Mouse (Mus musculus) forebrain, embryonic 10.5 days (tissue): ENCODE results near the gene Grik2. TPM values are rescaled to one million over a fixed set of nuclear protein-coding genes. Genes with fewer than 3 reads are reported as not detected.

Experiments
- DNase-seq: peaks from one replicate; pipeline ENCODE4 v3.0.0-alpha.2; 2017; ENCODE audit warnings: low spot score; ENCODE audit errors: extremely low spot score
- H3K27ac ChIP-seq: fragments of 300-500 bp; sonication (generic); 2 replicates; pipeline ENCODE4 v1.5.1; 2016; ENCODE audit warnings: mild to moderate bottlenecking
- H3K27me3 ChIP-seq: fragments of 300-500 bp; sonication (generic); 2 replicates; pipeline ENCODE4 v1.6.1; 2016; ENCODE audit warnings: mild to moderate bottlenecking; ENCODE audit not compliant: poor library complexity, severe bottlenecking
- H3K36me3 ChIP-seq: fragments of 300-500 bp; sonication (generic); replicated peaks from 2 replicates; pipeline ENCODE4 v1.6.1; 2016; ENCODE audit warnings: mild to moderate bottlenecking, moderate library complexity
- H3K4me1 ChIP-seq: fragments of 300-500 bp; sonication (generic); 2 replicates; pipeline ENCODE4 v1.6.1; 2016
- H3K4me3 ChIP-seq: fragments of 300-500 bp; sonication (generic); 2 replicates; pipeline ENCODE4 v1.5.1; 2016; ENCODE audit warnings: mild to moderate bottlenecking, moderate library complexity
- H3K9me3 ChIP-seq: fragments of 300-500 bp; sonication (generic); 2 replicates; pipeline ENCODE4 v1.6.1; 2016; ENCODE audit warnings: mild to moderate bottlenecking, moderate library complexity
- whole genome bisulfite sequencing: fragments of 180-500 bp; shearing (Covaris S2); methylation state at CpG from one replicate; pipeline ENCODE4 v1.1.7; 2016; 5-methylcytosine and 5-hydroxymethylcytosine counted together
- polyA plus RNA-seq: library from polyadenylated mRNA; unstranded; fragments of >200 nt; fragmentation: Nextera tagmentation; extraction: Ambion mirVana; gene quantifications from 2 replicates; pipeline ENCODE4 v1.2.1, GENCODE M21; 2016

The Grik2 gene
- polyA plus RNA-seq, 1 experiment from 2014 or later = 7.8 TPM

GRCm38 (mm10) chr10:49597652-49598051, 190.9 kb downstream of the Grik2 start:
- H3K9me3 ChIP-seq = no peaks in the 10 kb centered on the region
- no peak overlapping the region for H3K27ac ChIP-seq
- no peak for DNase-seq
- H3K4me3 ChIP-seq = no peak overlapping the region
- H3K4me1 ChIP-seq = no peaks in the 10 kb centered on the region
- 91% methylated on average over 2 of the region's 2 CpGs for WGBS
- H3K27me3 ChIP-seq = no peaks in the 10 kb centered on the region
- no peaks in the 10 kb centered on the region for H3K36me3 ChIP-seq

GRCm38 (mm10) chr10:49573514-49573913, 215.1 kb downstream of the Grik2 start:
- Histone ChIP-seq H3K36me3 (no peaks in the 10 kb centered on the region), H3K27me3 (no peaks in the 10 kb centered on the region), H3K9me3 (no peaks in the 10 kb centered on the region), H3K27ac (no peak overlapping the region), H3K4me3 (no peak overlapping the region), H3K4me1 (no peaks in the 10 kb centered on the region)
- DNase-seq = no peak
- WGBS = 90% methylated on average over 7 of the region's 7 CpGs

GRCm38 (mm10) chr10:49559872-49560407, 228.6 kb downstream of the Grik2 start:
- no peak for DNase-seq
- H3K36me3 ChIP-seq = no peaks in the 10 kb centered on the region
- H3K4me1 ChIP-seq = no peaks in the 10 kb centered on the region
- H3K9me3 ChIP-seq = no peaks in the 10 kb centered on the region
- H3K4me3 ChIP-seq = no peak overlapping the region
- H3K27me3 ChIP-seq = no peaks in the 10 kb centered on the region
- H3K27ac ChIP-seq = no peak overlapping the region
- WGBS = 91% methylated on average over 1 of the region's 1 CpGs

GRCm38 (mm10) chr10:49542249-49542648, 246.3 kb downstream of the Grik2 start:
- H3K36me3 ChIP-seq = no peaks in the 10 kb centered on the region
- H3K9me3 ChIP-seq = no peaks in the 10 kb centered on the region
- no peak overlapping the region for H3K27ac ChIP-seq
- no peak for DNase-seq
- no peaks in the 10 kb centered on the region for H3K27me3 ChIP-seq
- H3K4me3 ChIP-seq = no peak overlapping the region
- WGBS = 77% methylated on average over 1 of the region's 1 CpGs
- no peaks in the 10 kb centered on the region for H3K4me1 ChIP-seq

DNA sequence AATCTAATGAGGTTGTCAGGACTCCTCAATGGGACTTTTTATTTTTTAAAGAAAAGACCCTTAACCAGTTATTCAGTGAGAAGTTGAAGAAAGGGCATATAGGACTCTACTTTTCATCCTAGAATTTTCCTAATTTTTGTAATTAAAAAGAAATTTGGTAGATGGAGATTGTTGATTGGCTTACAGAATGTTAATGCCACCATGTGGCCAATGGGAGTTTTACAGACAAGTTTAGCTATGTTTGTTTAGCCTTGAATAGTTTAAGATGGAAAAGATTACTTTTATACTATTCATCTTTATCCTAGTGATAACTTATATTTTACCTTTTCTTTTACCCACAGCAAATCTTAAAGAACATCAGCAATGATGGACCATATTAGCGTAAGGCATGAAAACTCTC, 268.8 kb downstream of the Grik2 start:
- H3K4me1 ChIP-seq = no peaks in the 10 kb centered on the region
- no peaks in the 10 kb centered on the region for H3K9me3 ChIP-seq
- no peak overlapping the region for H3K27ac ChIP-seq
- no peak for DNase-seq
- no peaks in the 10 kb centered on the region for H3K36me3 ChIP-seq
- WGBS = 93% methylated on average over 1 of the region's 1 CpGs
- H3K4me3 ChIP-seq = no peak overlapping the region
- no peaks in the 10 kb centered on the region for H3K27me3 ChIP-seq

DNA sequence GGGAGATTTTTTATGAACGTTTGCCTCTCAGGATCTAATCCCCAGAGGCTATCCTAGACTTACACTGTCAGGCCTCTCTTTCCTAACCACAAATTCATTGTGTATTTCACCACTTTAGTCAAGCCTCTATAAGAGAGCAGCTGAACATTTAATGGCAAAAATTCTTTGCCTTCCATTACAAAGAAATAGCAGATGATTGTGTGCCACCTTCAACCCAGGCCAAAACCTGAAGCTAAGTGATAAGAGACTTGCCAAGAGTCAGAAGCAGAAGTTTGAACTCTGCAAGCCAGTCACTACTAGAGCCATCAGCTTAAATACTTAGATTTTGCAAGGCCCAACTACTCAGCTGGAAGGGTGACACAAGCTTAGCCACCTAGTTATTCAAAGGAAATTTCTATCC, 287.9 kb downstream of the Grik2 start:
- 81% methylated on average over 1 of the region's 1 CpGs for WGBS
- DNase-seq = no peak

DNA sequence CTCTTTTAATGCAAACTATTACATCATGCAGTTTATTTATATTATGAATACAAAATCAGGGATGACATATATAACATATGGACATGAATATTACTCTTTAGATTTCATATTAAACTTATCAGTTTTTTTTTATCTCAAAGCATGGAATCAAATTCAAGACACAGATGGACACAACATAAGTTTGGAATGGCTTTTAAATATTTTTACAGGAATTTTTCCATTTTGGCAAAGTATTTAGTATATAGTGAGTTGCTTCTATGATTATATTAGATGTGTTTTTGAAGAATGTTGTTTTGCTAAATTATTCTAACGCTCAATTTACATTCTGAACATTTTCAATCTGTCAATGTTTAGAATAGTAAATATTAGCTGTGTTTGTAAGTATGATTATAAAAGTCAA, 291.3 kb downstream of the Grik2 start:
- Histone ChIP-seq H3K4me3 (no peak overlapping the region), H3K27ac (no peak overlapping the region), H3K4me1 (no peaks in the 10 kb centered on the region), H3K36me3 (no peaks in the 10 kb centered on the region), H3K9me3 (no peaks in the 10 kb centered on the region), H3K27me3 (no peaks in the 10 kb centered on the region)
- WGBS = 94% methylated on average over 1 of the region's 1 CpGs
- no peak for DNase-seq

More for the DNA sequence above, 287.9 kb downstream of the Grik2 start:
- Histone ChIP-seq H3K4me1 (no peaks in the 10 kb centered on the region), H3K4me3 (no peak overlapping the region), H3K9me3 (no peaks in the 10 kb centered on the region), H3K27ac (no peak overlapping the region), H3K27me3 (no peaks in the 10 kb centered on the region), H3K36me3 (no peaks in the 10 kb centered on the region)

DNA sequence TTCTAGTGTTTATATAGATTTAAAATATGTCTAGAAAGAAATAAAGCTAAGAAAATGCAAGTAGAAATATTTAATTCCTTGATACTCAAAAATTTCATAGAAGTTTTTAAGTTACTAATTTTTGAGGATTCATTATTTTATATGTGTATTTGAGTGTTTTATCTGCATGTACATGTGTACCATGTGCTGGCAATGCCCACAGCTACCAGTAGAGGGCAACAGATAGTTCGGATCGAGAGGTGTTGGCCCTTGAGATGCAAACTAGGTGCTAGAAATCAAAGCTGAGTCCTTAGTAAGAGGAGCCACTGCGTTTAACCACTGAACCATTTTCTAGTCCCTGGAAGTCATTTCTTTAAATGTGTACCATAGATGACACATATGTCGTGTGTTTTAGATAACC, 307.1 kb downstream of the Grik2 start:
- Histone ChIP-seq H3K27ac (no peak overlapping the region), H3K36me3 (no peaks in the 10 kb centered on the region), H3K4me1 (no peaks in the 10 kb centered on the region), H3K4me3 (no peak overlapping the region), H3K9me3 (no peaks in the 10 kb centered on the region), H3K27me3 (no peaks in the 10 kb centered on the region)
- DNase-seq = no peak
- 81% methylated on average over 4 of the region's 4 CpGs for WGBS

- 90% methylated on average over 5 of the region's 5 CpGs for WGBS
- no peaks in the 10 kb centered on the region for H3K36me3 ChIP-seq
- no peak for DNase-seq
- no peak overlapping the region for H3K27ac ChIP-seq
- H3K4me3 ChIP-seq = no peak overlapping the region
- no peaks in the 10 kb centered on the region for H3K9me3 ChIP-seq
- H3K27me3 ChIP-seq = no peaks in the 10 kb centered on the region
- H3K4me1 ChIP-seq = no peaks in the 10 kb centered on the region
These were observed 308.3 kb downstream of the Grik2 start for GRCm38 (mm10) chr10:49480085-49480749.

DNA sequence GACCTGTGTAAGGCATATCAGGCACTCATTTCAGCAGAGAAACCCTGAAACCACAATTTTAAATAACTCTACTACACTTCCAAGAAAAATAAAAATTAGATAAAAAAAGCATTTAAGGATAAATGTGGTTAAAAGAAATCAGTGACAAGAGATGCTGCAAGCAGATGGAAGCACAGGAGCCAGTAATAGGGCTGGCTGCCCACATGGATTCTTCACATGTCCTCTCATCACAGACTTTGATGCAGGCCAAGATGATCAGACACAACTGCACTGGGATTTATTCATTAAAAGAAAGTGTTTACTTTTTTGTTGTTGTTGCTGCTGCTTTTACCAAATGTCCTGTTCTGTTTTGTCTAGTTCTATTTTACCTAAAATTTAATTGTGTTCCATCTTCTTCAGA, 315.0 kb downstream of the Grik2 start:
- no peak for DNase-seq
- H3K4me1 ChIP-seq = no peaks in the 10 kb centered on the region
- H3K27me3 ChIP-seq = no peaks in the 10 kb centered on the region
- no peak overlapping the region for H3K27ac ChIP-seq
- H3K36me3 ChIP-seq = no peaks in the 10 kb centered on the region
- no peak overlapping the region for H3K4me3 ChIP-seq
- H3K9me3 ChIP-seq = no peaks in the 10 kb centered on the region

GRCm38 (mm10) chr10:49456791-49457190, 331.8 kb downstream of the Grik2 start:
- Histone ChIP-seq H3K9me3 (no peaks in the 10 kb centered on the region), H3K27me3 (no peaks in the 10 kb centered on the region), H3K4me1 (no peaks in the 10 kb centered on the region), H3K27ac (no peak overlapping the region), H3K36me3 (no peaks in the 10 kb centered on the region), H3K4me3 (no peak overlapping the region)
- DNase-seq = no peak
- WGBS = 93% methylated on average over 2 of the region's 2 CpGs

GRCm38 (mm10) chr10:49453535-49453934, 335.0 kb downstream of the Grik2 start:
- Histone ChIP-seq H3K36me3 (no peaks in the 10 kb centered on the region), H3K4me1 (no peaks in the 10 kb centered on the region), H3K4me3 (no peak overlapping the region), H3K9me3 (no peaks in the 10 kb centered on the region), H3K27me3 (no peaks in the 10 kb centered on the region), H3K27ac (no peak overlapping the region)
- no peak for DNase-seq

GRCm38 (mm10) chr10:49441369-49441768, 347.2 kb downstream of the Grik2 start:
- WGBS = 96% methylated on average over 1 of the region's 1 CpGs
- Histone ChIP-seq H3K36me3 (no peaks in the 10 kb centered on the region), H3K27me3 (no peaks in the 10 kb centered on the region), H3K27ac (no peak overlapping the region), H3K4me3 (no peak overlapping the region), H3K4me1 (no peaks in the 10 kb centered on the region), H3K9me3 (no peaks in the 10 kb centered on the region)
- DNase-seq = no peak

DNA sequence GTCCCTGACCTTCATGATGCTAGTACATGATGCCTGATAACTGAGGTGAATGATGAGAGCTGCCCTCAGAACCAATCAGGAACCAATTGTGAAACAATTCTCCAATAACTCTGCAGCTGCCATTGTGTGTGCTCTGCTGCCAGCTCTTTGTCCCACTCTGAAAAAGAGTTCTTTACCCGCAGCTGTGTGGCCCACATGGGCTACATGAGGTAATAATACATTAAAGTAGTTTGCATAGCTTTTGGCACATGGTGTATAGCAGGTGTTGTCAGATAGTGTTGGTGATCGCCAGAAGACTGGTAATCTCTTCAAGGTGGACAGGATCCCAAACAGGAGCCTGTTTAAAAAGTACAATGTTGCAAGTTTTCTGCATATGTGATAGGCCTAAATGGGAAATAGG, 351.5 kb downstream of the Grik2 start:
- DNase-seq = no peak
- Histone ChIP-seq H3K27ac (no peak overlapping the region), H3K36me3 (no peaks in the 10 kb centered on the region), H3K4me1 (no peaks in the 10 kb centered on the region), H3K27me3 (no peaks in the 10 kb centered on the region), H3K9me3 (no peaks in the 10 kb centered on the region), H3K4me3 (no peak overlapping the region)
- WGBS = 69% methylated on average over 2 of the region's 2 CpGs
